Mouse (Mus musculus): ENCODE results near the gene Podn.

GRCm38 (mm10) chr4:108066569-108066968, 29.7 kb downstream of the Podn start:
- TF ChIP-seq CTCF (IDR thresholded peaks at IDR 0.05; ENCODE audit: control insufficient read depth, insufficient read depth, low read length), result no peak
- TF ChIP-seq POLR2A (IDR thresholded peaks at IDR 0.05; ENCODE audit: borderline replicate concordance, control insufficient read depth, low read depth, low read length), result no peak

All from bone marrow, adult 2 months (tissue).